Mouse (Mus musculus): Measurements from ENCODE around the gene Vmn2r112. TPM values are rescaled to one million over a fixed set of nuclear protein-coding genes. Genes with fewer than 3 reads are reported as not detected.

The Vmn2r112 gene
- total RNA-seq (2023), result not detected in 2 replicates

DNA sequence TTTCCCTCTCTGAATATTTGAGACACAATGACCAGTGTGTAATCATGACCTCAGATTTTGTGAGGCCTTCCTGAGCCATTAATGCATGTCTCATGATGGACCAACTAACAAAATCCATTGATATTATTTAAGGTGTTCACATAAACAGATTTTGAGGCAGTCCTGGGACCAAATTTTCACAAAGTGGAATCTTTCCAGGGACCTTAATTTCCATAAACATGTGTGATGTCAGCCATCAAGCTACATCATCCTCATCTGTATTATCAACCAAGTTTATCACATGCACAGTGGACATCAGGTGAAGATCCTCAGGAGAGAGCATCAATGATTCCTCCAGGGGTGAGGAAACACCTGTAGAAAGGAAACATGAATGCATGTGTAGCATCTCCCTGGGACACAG, at the start of gene Vmn2r112:
Vmn2r112 (plus strand) TSS at position 301 of the 400 bp plus-strand sequence.

DNA sequence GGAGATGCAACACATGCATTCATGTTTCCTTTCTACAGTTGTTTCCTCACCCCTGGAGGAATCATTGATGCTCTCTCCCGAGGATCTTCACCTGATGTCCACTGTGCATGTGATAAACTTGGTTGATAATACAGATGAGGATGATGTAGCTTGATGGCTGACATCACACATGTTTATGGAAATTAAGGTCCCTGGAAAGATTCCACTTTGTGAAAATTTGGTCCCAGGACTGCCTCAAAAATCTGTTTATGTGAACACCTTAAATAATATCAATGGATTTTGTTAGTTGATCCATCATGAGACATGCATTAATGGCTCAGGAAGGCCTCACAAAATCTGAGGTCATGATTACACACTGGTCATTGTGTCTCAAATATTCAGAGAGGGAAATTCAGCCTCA, 27.4 kb upstream of the Vmn2r112 start, which contains the start of gene Vmn2r111:
Vmn2r111 (minus strand) TSS at position 101 of the 400 bp plus-strand sequence.

Other genes with a start within 250 kb of the Vmn2r112 start
- 12.4 and 12.8 TPM in 2 replicates for gene Zfp944, start 239.6 kb upstream of the Vmn2r112 start, total RNA-seq (2023)
- 7.5 and 8.0 TPM in 2 replicates for gene Zfp758, start 239.5 kb upstream of the Vmn2r112 start, total RNA-seq (2023)
- 1.1 and 1.2 TPM in 2 replicates for gene Zfp946, start 176.7 kb upstream of the Vmn2r112 start, total RNA-seq (2023)
- gene Vmn2r111, start 27.5 kb upstream of the Vmn2r112 start, total RNA-seq (2023), result not detected in 2 replicates

Measured in neutrophil, adult 65 days (primary cell).